Mouse (Mus musculus): Measurements from ENCODE around the gene Vat1l. TPM values are rescaled to one million over a fixed set of nuclear protein-coding genes. Genes with fewer than 3 reads are reported as not detected.

Vat1l gene
- polyA plus RNA-seq, 1 experiment from 2014 or later: 11.1 TPM

GRCm38 (mm10) chr8:114262331-114262730 lies 56.9 kb downstream of the Vat1l start:
- WGBS: 70% methylated on average over 2 of the region's 2 CpGs
- peak; percentile 12 for DNase-seq (ENCODE audit: low spot score)

GRCm38 (mm10) chr8:114274558-114274957 lies 69.1 kb downstream of the Vat1l start:
- Histone ChIP-seq H3K4me1 (replicated peaks; ENCODE audit: control insufficient read depth, insufficient read depth, low read length) (no peaks in the 10 kb centered on the region), H3K27me3 (ENCODE audit: control insufficient read depth, insufficient read depth, low read length) (no peaks in the 10 kb centered on the region), H3K4me2 (replicated peaks; ENCODE audit: low read depth, low read length) (no peak overlapping the region), H3K27ac (ENCODE audit: low read depth, low read length) (no peak overlapping the region), H3K9ac (ENCODE audit: low read depth, low read length) (no peak overlapping the region), H3K9me3 (ENCODE audit: control insufficient read depth, low read length) (no peaks in the 10 kb centered on the region), H3K36me3 (ENCODE audit: control insufficient read depth, insufficient read depth, low read length) (no peaks in the 10 kb centered on the region), H3K4me3 (ENCODE audit: low read depth, low read length) (no peak overlapping the region)
- ATAC-seq (ENCODE audit: low FRiP score): no peak
- WGBS: 82% methylated on average over 8 of the region's 8 CpGs
- DNase-seq (ENCODE audit: low spot score): no peak

More at GRCm38 (mm10) chr8:114262331-114262730, 56.9 kb downstream of the Vat1l start:
- Histone ChIP-seq H3K4me1 (replicated peaks; ENCODE audit: control insufficient read depth, insufficient read depth, low read length) (no peaks in the 10 kb centered on the region), H3K9me3 (ENCODE audit: control insufficient read depth, low read length) (no peaks in the 10 kb centered on the region), H3K9ac (ENCODE audit: low read depth, low read length) (no peak overlapping the region), H3K27ac (ENCODE audit: low read depth, low read length) (no peak overlapping the region), H3K36me3 (ENCODE audit: control insufficient read depth, insufficient read depth, low read length) (no peaks in the 10 kb centered on the region), H3K4me2 (replicated peaks; ENCODE audit: low read depth, low read length) (no peak overlapping the region), H3K27me3 (ENCODE audit: control insufficient read depth, insufficient read depth, low read length) (no peaks in the 10 kb centered on the region), H3K4me3 (ENCODE audit: low read depth, low read length) (no peak overlapping the region)
- no peak for ATAC-seq (ENCODE audit: low FRiP score)

GRCm38 (mm10) chr8:114281101-114281500 lies 75.7 kb downstream of the Vat1l start:
- ATAC-seq (ENCODE audit: low FRiP score): no peak

GRCm38 (mm10) chr8:114294889-114295748 lies 89.7 kb downstream of the Vat1l start:
- 0 out of 2 replicates have a peak overlapping the region, but pooled peaks have one; percentile 19 for H3K9ac ChIP-seq (ENCODE audit: low read depth, low read length)
- no peaks in the 10 kb centered on the region; the same call in 1 of the 2 replicates for H3K4me1 ChIP-seq (replicated peaks; ENCODE audit: control insufficient read depth, insufficient read depth, low read length)
- H3K27me3 ChIP-seq (ENCODE audit: control insufficient read depth, insufficient read depth, low read length): no peaks in the 10 kb centered on the region
- H3K27ac ChIP-seq (ENCODE audit: low read depth, low read length): peak overlapping the region; percentile 74
- H3K4me3 ChIP-seq (ENCODE audit: low read depth, low read length): no peak overlapping the region
- H3K4me2 ChIP-seq (replicated peaks; ENCODE audit: low read depth, low read length): no peak overlapping the region
- DNase-seq (ENCODE audit: low spot score): peak; percentile 41
- peak; percentile 75 for ATAC-seq (ENCODE audit: low FRiP score)
- H3K9me3 ChIP-seq (ENCODE audit: control insufficient read depth, low read length): no peaks in the 10 kb centered on the region
- H3K36me3 ChIP-seq (ENCODE audit: control insufficient read depth, insufficient read depth, low read length): no peaks in the 10 kb centered on the region
- WGBS: 53% methylated on average over 11 of the region's 11 CpGs

More at GRCm38 (mm10) chr8:114281101-114281500, 75.7 kb downstream of the Vat1l start:
- H3K27me3 ChIP-seq (ENCODE audit: control insufficient read depth, insufficient read depth, low read length): no peaks in the 10 kb centered on the region
- H3K9me3 ChIP-seq (ENCODE audit: control insufficient read depth, low read length): no peaks in the 10 kb centered on the region
- no peak overlapping the region for H3K4me3 ChIP-seq (ENCODE audit: low read depth, low read length)
- WGBS: 82% methylated on average over 1 of the region's 1 CpGs
- H3K36me3 ChIP-seq (ENCODE audit: control insufficient read depth, insufficient read depth, low read length): no peaks in the 10 kb centered on the region
- no peaks in the 10 kb centered on the region for H3K4me1 ChIP-seq (replicated peaks; ENCODE audit: control insufficient read depth, insufficient read depth, low read length)
- H3K9ac ChIP-seq (ENCODE audit: low read depth, low read length): no peak overlapping the region
- no peak overlapping the region for H3K27ac ChIP-seq (ENCODE audit: low read depth, low read length)
- no peak overlapping the region for H3K4me2 ChIP-seq (replicated peaks; ENCODE audit: low read depth, low read length)
- DNase-seq (ENCODE audit: low spot score): peak; percentile 43

GRCm38 (mm10) chr8:114295749-114296067 lies 90.3 kb downstream of the Vat1l start:
- no peak overlapping the region for H3K4me2 ChIP-seq (replicated peaks; ENCODE audit: low read depth, low read length)
- no peak overlapping the region for H3K9ac ChIP-seq (ENCODE audit: low read depth, low read length)
- ATAC-seq (ENCODE audit: low FRiP score): no peak
- WGBS: 74% methylated on average over 3 of the region's 3 CpGs
- no peaks in the 10 kb centered on the region for H3K9me3 ChIP-seq (ENCODE audit: control insufficient read depth, low read length)
- H3K27me3 ChIP-seq (ENCODE audit: control insufficient read depth, insufficient read depth, low read length): no peaks in the 10 kb centered on the region
- H3K4me1 ChIP-seq (replicated peaks; ENCODE audit: control insufficient read depth, insufficient read depth, low read length): no peaks in the 10 kb centered on the region; the same call in 1 of the 2 replicates
- no peaks in the 10 kb centered on the region for H3K36me3 ChIP-seq (ENCODE audit: control insufficient read depth, insufficient read depth, low read length)
- no peak overlapping the region for H3K4me3 ChIP-seq (ENCODE audit: low read depth, low read length)
- peak; percentile 20 for DNase-seq (ENCODE audit: low spot score)
- peak overlapping the region; percentile 74 for H3K27ac ChIP-seq (ENCODE audit: low read depth, low read length)

GRCm38 (mm10) chr8:114298253-114298652 lies 92.8 kb downstream of the Vat1l start:
- Histone ChIP-seq H3K4me3 (ENCODE audit: low read depth, low read length) (no peak overlapping the region), H3K9me3 (ENCODE audit: control insufficient read depth, low read length) (no peaks in the 10 kb centered on the region), H3K4me2 (replicated peaks; ENCODE audit: low read depth, low read length) (no peak overlapping the region), H3K9ac (ENCODE audit: low read depth, low read length) (no peak overlapping the region), H3K27ac (ENCODE audit: low read depth, low read length) (no peak overlapping the region), H3K36me3 (ENCODE audit: control insufficient read depth, insufficient read depth, low read length) (no peaks in the 10 kb centered on the region), H3K27me3 (ENCODE audit: control insufficient read depth, insufficient read depth, low read length) (no peaks in the 10 kb centered on the region), H3K4me1 (replicated peaks; ENCODE audit: control insufficient read depth, insufficient read depth, low read length) (no peaks in the 10 kb centered on the region; the same call in 1 of the 2 replicates)
- DNase-seq (ENCODE audit: low spot score) (peak; percentile 33), ATAC-seq (ENCODE audit: low FRiP score) (peak; percentile 69)
- WGBS: 21% methylated on average over 2 of the region's 2 CpGs

GRCm38 (mm10) chr8:114300072-114300471 lies 94.7 kb downstream of the Vat1l start:
- no peaks in the 10 kb centered on the region; the same call in 1 of the 2 replicates for H3K4me1 ChIP-seq (replicated peaks; ENCODE audit: control insufficient read depth, insufficient read depth, low read length)
- H3K9me3 ChIP-seq (ENCODE audit: control insufficient read depth, low read length): no peaks in the 10 kb centered on the region
- DNase-seq (ENCODE audit: low spot score): no peak
- no peak overlapping the region for H3K27ac ChIP-seq (ENCODE audit: low read depth, low read length)
- no peak overlapping the region for H3K4me2 ChIP-seq (replicated peaks; ENCODE audit: low read depth, low read length)
- H3K27me3 ChIP-seq (ENCODE audit: control insufficient read depth, insufficient read depth, low read length): no peaks in the 10 kb centered on the region
- WGBS: 73% methylated on average over 7 of the region's 7 CpGs
- no peak overlapping the region for H3K9ac ChIP-seq (ENCODE audit: low read depth, low read length)
- no peaks in the 10 kb centered on the region for H3K36me3 ChIP-seq (ENCODE audit: control insufficient read depth, insufficient read depth, low read length)
- H3K4me3 ChIP-seq (ENCODE audit: low read depth, low read length): no peak overlapping the region
- no peak for ATAC-seq (ENCODE audit: low FRiP score)

- H3K4me3 ChIP-seq (ENCODE audit: low read depth, low read length): no peak overlapping the region
- H3K4me1 ChIP-seq (replicated peaks; ENCODE audit: control insufficient read depth, insufficient read depth, low read length): no peaks in the 10 kb centered on the region
- ATAC-seq (ENCODE audit: low FRiP score): no peak
- no peaks in the 10 kb centered on the region for H3K36me3 ChIP-seq (ENCODE audit: control insufficient read depth, insufficient read depth, low read length)
- H3K27me3 ChIP-seq (ENCODE audit: control insufficient read depth, insufficient read depth, low read length): no peaks in the 10 kb centered on the region
- no peak overlapping the region for H3K9ac ChIP-seq (ENCODE audit: low read depth, low read length)
- H3K27ac ChIP-seq (ENCODE audit: low read depth, low read length): no peak overlapping the region
- H3K9me3 ChIP-seq (ENCODE audit: control insufficient read depth, low read length): no peaks in the 10 kb centered on the region
- DNase-seq (ENCODE audit: low spot score): no peak
- WGBS: 80% methylated on average over 5 of the region's 5 CpGs
- H3K4me2 ChIP-seq (replicated peaks; ENCODE audit: low read depth, low read length): no peak overlapping the region
Observed at GRCm38 (mm10) chr8:114306296-114306695, 100.9 kb downstream of the Vat1l start.

Data from hindbrain, embryonic 11.5 days (tissue).